Mouse (Mus musculus) CH12.LX (cell line): ENCODE measurements at regions not wholly inside any gene's neighbourhood (a gene's known extent, or its start where the extent isn't known, plus 50 kb on each side); places are given as distances from the start of the nearest gene placed in this dataset.

Source experiments
- DNase-seq: peaks from one replicate; pipeline ENCODE4 v3.0.0-alpha.2; 2013; ENCODE audit errors: extremely low read depth
- H3K27ac ChIP-seq: 2 replicates; pipeline ENCODE4 v1.5.1; 2012; ENCODE audit warnings: low read depth, mild to moderate bottlenecking, control low read depth, moderate library complexity; ENCODE audit not compliant: insufficient read depth
- H3K27me3 ChIP-seq: replicated peaks from 2 replicates; pipeline ENCODE3; 2012; ENCODE audit warnings: inconsistent platforms
- H3K36me3 ChIP-seq, 2 experiments: replicated peaks in 1 of 2; 2 replicates each; pipeline versions ENCODE3 to v1.6.1; 2012; ENCODE audit warnings: inconsistent platforms in 1 of 2, low read length in 1 of 2, mild to moderate bottlenecking in 1 of 2, mixed read lengths in 1 of 2, moderate library complexity in 1 of 2; ENCODE audit not compliant: control insufficient read depth in 1 of 2, insufficient read depth in 1 of 2
- H3K4me1 ChIP-seq, 2 experiments: 2 replicates each; pipeline ENCODE4 v1.6.1; 2012; ENCODE audit warnings: inconsistent platforms in 1 of 2, moderate library complexity in 1 of 2; ENCODE audit not compliant: insufficient read depth in 2 of 2, control insufficient read depth in 1 of 2
- H3K4me2 ChIP-seq: 2 replicates; pipeline ENCODE4 v1.6.1; 2012; ENCODE audit warnings: low read depth, mild to moderate bottlenecking, control low read depth; ENCODE audit not compliant: poor library complexity, insufficient read depth, severe bottlenecking
- H3K4me3 ChIP-seq, 3 experiments: fragments of 150-350 bp in 1 of 3; sonication (generic) in 1 of 3; replicated peaks in 1 of 3; 2 replicates each; pipeline versions ENCODE3 to v1.5.1; 2011 to 2012; ENCODE audit warnings: low read depth in 2 of 3, low read length in 2 of 3, mild to moderate bottlenecking in 2 of 3, moderate library complexity in 2 of 3, control low read depth in 1 of 3, improper control_type of control experiment in 1 of 3, inconsistent platforms in 1 of 3, mixed read lengths in 1 of 3; ENCODE audit not compliant: poor library complexity in 1 of 3
- H3K79me2 ChIP-seq: replicated peaks from 2 replicates; pipeline ENCODE4 v1.6.1; 2012; ENCODE audit warnings: mild to moderate bottlenecking, moderate library complexity; ENCODE audit not compliant: control insufficient read depth, poor library complexity, insufficient read depth, severe bottlenecking; ENCODE audit errors: extremely low read depth
- H3K9ac ChIP-seq: 2 replicates; pipeline ENCODE4 v1.6.1; 2012; ENCODE audit warnings: low read depth, mild to moderate bottlenecking, control low read depth, moderate library complexity; ENCODE audit not compliant: insufficient read depth
- H3K9me3 ChIP-seq: replicated peaks from 2 replicates; pipeline ENCODE3; 2012; ENCODE audit warnings: low read length, inconsistent platforms, mixed read lengths
- CHD2 ChIP-seq: IDR thresholded peaks from 2 replicates; pipeline ENCODE4 v1.6.1; 2011; ENCODE audit warnings: low read length, improper control_type of control experiment
- CTCF ChIP-seq, 2 experiments: IDR thresholded peaks in 1 of 2; conservative IDR thresholded peaks in 1 of 2; 2 replicates each; pipeline ENCODE4 v1.5.1; 2011 to 2012; ENCODE audit warnings: low read depth in 2 of 2, low read length in 2 of 2, improper control_type of control experiment in 1 of 2, inconsistent platforms in 1 of 2, mild to moderate bottlenecking in 1 of 2, moderate library complexity in 1 of 2
- ETS1 ChIP-seq: conservative IDR thresholded peaks from 2 replicates; pipeline ENCODE4 v1.6.1; 2012; ENCODE audit warnings: low read depth, mild to moderate bottlenecking, inconsistent platforms, low read length, improper control_type of control experiment, moderate library complexity
- KAT2A ChIP-seq: IDR thresholded peaks from 2 replicates; pipeline ENCODE4 v1.6.1; 2012; ENCODE audit warnings: low read length, improper control_type of control experiment, inconsistent platforms; ENCODE audit not compliant: insufficient replicate concordance
- MAX ChIP-seq: IDR thresholded peaks from 2 replicates; pipeline ENCODE4 v1.6.1; 2011; ENCODE audit warnings: low read length, improper control_type of control experiment
- MYC ChIP-seq: IDR thresholded peaks from 2 replicates; pipeline ENCODE4 v1.6.1; 2011; ENCODE audit warnings: low read depth, mild to moderate bottlenecking, improper control_type of control experiment, low read length
- NELFE ChIP-seq: IDR thresholded peaks from 2 replicates; pipeline ENCODE4 v1.6.1; 2011; ENCODE audit warnings: low read depth, low read length, improper control_type of control experiment
- RAD21 ChIP-seq: IDR thresholded peaks from 2 replicates; pipeline ENCODE4 v1.6.1; 2011; ENCODE audit warnings: low read depth, mild to moderate bottlenecking, low read length, improper control_type of control experiment, moderate library complexity
- RCOR1 ChIP-seq: conservative IDR thresholded peaks from 2 replicates; pipeline ENCODE4 v1.6.1; 2012; ENCODE audit warnings: low read depth, mild to moderate bottlenecking, inconsistent platforms, low read length, improper control_type of control experiment
- USF2 ChIP-seq: conservative IDR thresholded peaks from 2 replicates; pipeline ENCODE4 v1.6.1; 2011; ENCODE audit warnings: low read depth, low read length, improper control_type of control experiment
- ZKSCAN1 ChIP-seq: IDR thresholded peaks from 2 replicates; pipeline ENCODE4 v1.6.1; 2012; ENCODE audit warnings: low read depth, inconsistent platforms, low read length, improper control_type of control experiment, borderline replicate concordance
- dilution Hi-C: fragments of 300-500 bp; cut with MboI; formaldehyde crosslinking; loops from 2 replicates; pipeline ENCODE4 v1.14.3; 2020; ENCODE audit warnings: low sequenced_read_pairs; ENCODE audit not compliant: extremely low pct_unique_long_range_greater_than_20kb, extremely low pct_ligation_motif_present
- in situ Hi-C: fragments of 300-500 bp; cut with MboI; formaldehyde crosslinking; loops from 3 replicates; pipeline ENCODE4 v1.14.3; 2019; ENCODE audit warnings: low sequenced_read_pairs, low pct_ligation_motif_present, low pct_unique_long_range_greater_than_20kb, mixed read lengths

DNA sequence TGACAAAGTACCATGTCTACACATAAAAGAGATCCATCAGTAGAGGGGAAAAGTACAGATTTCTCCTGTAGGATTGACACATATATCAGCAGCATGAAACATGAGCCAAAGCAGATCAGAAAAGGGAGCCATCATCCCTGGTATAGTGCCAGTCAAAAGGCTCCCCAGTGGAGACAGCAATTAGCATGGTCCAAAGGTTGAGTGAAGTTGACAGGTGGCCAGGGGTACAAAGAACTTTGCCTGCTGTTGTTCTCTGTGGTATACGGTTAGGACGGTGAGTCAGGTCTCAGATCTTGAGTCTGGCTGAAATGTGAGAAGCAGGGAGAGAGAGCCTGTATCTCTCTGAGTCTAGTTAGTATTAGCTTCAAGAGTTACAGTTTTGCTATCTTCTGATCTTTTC is 324.7 kb upstream of the Lcorl start:
- DNase-seq: no peak
- dilution Hi-C loops (no loop called here), in situ Hi-C loops (no loop called here)
- TF ChIP-seq KAT2A: no peak
- TF ChIP-seq, all 38 proteins: peak for 0
- no peaks in the 10 kb centered on the region for H3K79me2 ChIP-seq
- no peaks in the 10 kb centered on the region for H3K4me1 ChIP-seq
- H3K27ac ChIP-seq: no peak overlapping the region
- H3K9ac ChIP-seq: no peak overlapping the region
- no peak overlapping the region for H3K4me3 ChIP-seq
- no peaks in the 10 kb centered on the region for H3K9me3 ChIP-seq
- no peaks in the 10 kb centered on the region for H3K36me3 ChIP-seq
- H3K4me2 ChIP-seq: no peak overlapping the region
- no peaks in the 10 kb centered on the region for H3K27me3 ChIP-seq

- Histone ChIP-seq H3K4me1 (no peaks in the 10 kb centered on the region), H3K4me3 (no peak overlapping the region), H3K27ac (no peak overlapping the region), H3K36me3 (no peaks in the 10 kb centered on the region), H3K9ac (no peak overlapping the region), H3K27me3 (no peaks in the 10 kb centered on the region), H3K4me2 (no peak overlapping the region), H3K79me2 (no peaks in the 10 kb centered on the region), H3K9me3 (no peaks in the 10 kb centered on the region)
- dilution Hi-C loops: no loop called here
- DNase-seq: no peak
- TF ChIP-seq CTCF (conservative IDR thresholded peaks at IDR 0.05 in 1 of 2, IDR thresholded peaks at IDR 0.05 in 1 of 2; ENCODE audit: low read depth in 2 of 2, low read length in 2 of 2) (no peak), MAX (no peak), ZKSCAN1 (no peak), RAD21 (no peak), USF2 (no peak), ETS1 (no peak), NELFE (no peak), CHD2 (no peak), MYC (no peak)
- in situ Hi-C loops: no loop called here
Observed at GRCm38 (mm10) chr5:46172315-46172714, 314.9 kb upstream of the Lcorl start.

DNA sequence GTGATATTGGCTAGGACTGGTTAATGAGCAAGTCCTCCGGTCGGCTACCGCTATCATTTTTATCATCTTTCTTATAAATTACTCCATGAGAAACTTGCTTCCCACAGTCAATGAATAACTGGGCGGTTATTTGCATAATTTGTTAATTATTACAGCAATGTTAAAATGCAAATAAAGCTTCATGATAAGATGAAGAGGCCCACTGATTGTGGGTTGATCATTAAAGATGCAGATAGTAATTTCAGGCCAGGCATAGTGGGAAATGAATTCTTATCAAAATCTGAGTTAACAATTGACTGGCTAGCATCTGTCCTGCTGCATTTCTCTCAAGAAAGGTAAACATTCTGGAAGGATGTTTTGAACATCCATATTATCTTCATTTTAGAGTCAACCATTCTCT is 303.4 kb upstream of the Lcorl start:
- no peak for TF ChIP-seq RCOR1
- TF ChIP-seq MYC: no peak
- in situ Hi-C loops (no loop called here), dilution Hi-C loops (no loop called here)

More for the DNA sequence above, 303.4 kb upstream of the Lcorl start:
- Histone ChIP-seq H3K79me2 (no peaks in the 10 kb centered on the region), H3K4me3 (no peak overlapping the region), H3K4me1 (no peaks in the 10 kb centered on the region), H3K36me3 (no peaks in the 10 kb centered on the region), H3K9me3 (no peaks in the 10 kb centered on the region), H3K27me3 (no peaks in the 10 kb centered on the region), H3K27ac (no peak overlapping the region), H3K9ac (no peak overlapping the region), H3K4me2 (no peak overlapping the region)
- no peak for DNase-seq
